Mouse (Mus musculus) liver, embryonic 14 days (tissue): ENCODE results near the gene Cdc20b. TPM values are rescaled to one million over a fixed set of nuclear protein-coding genes. Genes with fewer than 3 reads are reported as not detected.

Experiments
- polyA plus RNA-seq: library from polyadenylated mRNA; depleted of rRNA; stranded (reverse); fragments of >200 nt; gene quantifications from 2 replicates; pipeline ENCODE4 v1.2.3, GENCODE M21; 2012; rRNA removed

The Cdc20b gene
- not detected in 2 replicates for polyA plus RNA-seq

GRCm38 (mm10) chr13:113034950-113035421 is at the start of gene Cdc20b:
Cdc20b (plus strand) TSS chr13:113035111.

GRCm38 (mm10) chr13:112987532-112987943 is 47.4 kb upstream of the Cdc20b start, which contains the start of gene Ccno:
Ccno (plus strand) TSS chr13:112987802.

GRCm38 (mm10) chr13:112993531-112994152 is 41.3 kb upstream of the Cdc20b start, which contains the start of gene Mcidas:
Mcidas (plus strand) TSS chr13:112993845.

GRCm38 (mm10) chr13:113046211-113046883 is 11.4 kb downstream of the Cdc20b start, which contains the start of gene Gpx8:
Gpx8 (minus strand) TSS chr13:113046410.

GRCm38 (mm10) chr13:113100879-113101278 is 66.0 kb downstream of the Cdc20b start, which contains the start of gene Gzma:
Gzma (minus strand) TSS chr13:113100981.

Other genes with a start within 250 kb of the Cdc20b start
- 14.5 and 16.9 TPM in 2 replicates for gene Plpp1, start 234.3 kb upstream of the Cdc20b start, polyA plus RNA-seq
- gene Mtrex, start 107.7 kb upstream of the Cdc20b start, polyA plus RNA-seq, result 20.7 and 22.5 TPM in 2 replicates
- 3.9 and 4.3 TPM in 2 replicates for gene Dhx29, start 107.7 kb upstream of the Cdc20b start, polyA plus RNA-seq
- 0.08 and 0.14 TPM in 2 replicates for gene Ccno, start 47.3 kb upstream of the Cdc20b start, polyA plus RNA-seq
- gene Mcidas, start 41.3 kb upstream of the Cdc20b start, polyA plus RNA-seq, result not detected in 2 replicates
- gene Gpx8, start 11.3 kb downstream of the Cdc20b start, polyA plus RNA-seq, result 3.2 and 4.4 TPM in 2 replicates
- 0.20 and 0.32 TPM in 2 replicates for gene Gzma, start 65.9 kb downstream of the Cdc20b start, polyA plus RNA-seq
- 0.33 and 0.35 TPM in 2 replicates for gene Esm1, start 174.5 kb downstream of the Cdc20b start, polyA plus RNA-seq
- not detected in 2 replicates for gene Gzmk, start 190.8 kb downstream of the Cdc20b start, polyA plus RNA-seq